Mouse (Mus musculus) midbrain, embryonic 14.5 days (tissue): ENCODE measurements around the gene Trpm1. TPM values are rescaled to one million over a fixed set of nuclear protein-coding genes. Genes with fewer than 3 reads are reported as not detected.

Experiments used
- ATAC-seq: fragments of 200-750 bp; cut with Nextera tagmentation; 2 replicates; pipeline ENCODE4 v1.8.0; 2017; ENCODE audit warnings: moderate number of reproducible peaks, moderate library complexity; ENCODE audit not compliant: low FRiP score, low TSS enrichment
- DNase-seq: peaks from one replicate; pipeline ENCODE4 v3.0.0-alpha.2; 2015
- H3K27ac ChIP-seq: fragments of 300-500 bp; sonication (generic); replicated peaks from 2 replicates; pipeline ENCODE4 v1.5.1; 2014; ENCODE audit warnings: mild to moderate bottlenecking, low read depth, low read length, moderate library complexity
- H3K27me3 ChIP-seq: fragments of 300-500 bp; sonication (generic); 2 replicates; pipeline ENCODE4 v1.6.1; 2014; ENCODE audit warnings: low read length, control low read depth, mixed read lengths; ENCODE audit not compliant: control insufficient read depth, insufficient read depth
- H3K36me3 ChIP-seq: fragments of 300-500 bp; sonication (generic); 2 replicates; pipeline ENCODE4 v1.6.1; 2014; ENCODE audit warnings: low read length, control low read depth; ENCODE audit not compliant: control insufficient read depth, insufficient read depth
- H3K4me1 ChIP-seq: fragments of 300-500 bp; sonication (generic); 2 replicates; pipeline ENCODE4 v1.6.1; 2014; ENCODE audit warnings: mild to moderate bottlenecking, antibody characterized with exemption, low read length, control low read depth; ENCODE audit not compliant: control insufficient read depth, insufficient read depth
- H3K4me2 ChIP-seq: fragments of 300-500 bp; sonication (generic); 2 replicates; pipeline ENCODE4 v1.6.1; 2014; ENCODE audit warnings: mild to moderate bottlenecking, low read length, moderate library complexity
- H3K4me3 ChIP-seq: fragments of 300-500 bp; sonication (generic); replicated peaks from 2 replicates; pipeline ENCODE4 v1.5.1; 2014; ENCODE audit warnings: low read depth, low read length
- H3K9ac ChIP-seq: fragments of 300-500 bp; sonication (generic); replicated peaks from 2 replicates; pipeline ENCODE4 v1.6.1; 2014; ENCODE audit warnings: mild to moderate bottlenecking, low read length, moderate library complexity
- H3K9me3 ChIP-seq: fragments of 300-500 bp; sonication (generic); 2 replicates; pipeline ENCODE4 v1.6.1; 2016; ENCODE audit warnings: low read length, control low read depth, mixed read lengths; ENCODE audit not compliant: control insufficient read depth
- WGBS: fragments of 180-500 bp; shearing (Covaris S2); extraction: QIAGEN DNeasy Blood & Tissue Kit; methylation state at CpG from one replicate; pipeline ENCODE4 v1.1.7; 2014; 5-methylcytosine and 5-hydroxymethylcytosine counted together
- polyA plus RNA-seq: library from polyadenylated mRNA; unstranded; fragments of >200 nt; fragmentation: Nextera tagmentation; extraction: Ambion mirVana; gene quantifications from 2 replicates; pipeline ENCODE4 v1.2.1, GENCODE M21; 2014

The Trpm1 gene
- polyA plus RNA-seq, 1 experiment from 2014 or later: 0.93 TPM

DNA sequence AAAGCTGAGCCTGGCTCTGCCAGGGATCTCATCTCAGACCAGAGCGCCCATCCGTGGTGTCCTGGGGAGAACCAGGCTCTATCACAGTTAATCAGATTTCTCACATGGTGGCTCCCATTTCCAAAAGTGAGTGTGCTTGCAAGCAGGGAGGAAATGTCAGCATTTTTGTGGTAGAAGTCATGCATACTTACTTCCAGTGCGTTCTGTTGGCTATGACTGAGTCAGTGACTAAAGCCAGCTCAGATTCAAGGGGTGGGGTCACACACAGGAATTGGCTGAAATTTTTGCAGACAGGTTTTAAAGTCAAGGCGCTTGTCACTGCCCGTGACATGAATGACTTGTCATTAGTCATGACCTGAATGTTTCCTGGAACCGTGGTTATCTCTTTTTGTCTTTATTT, 123.3 kb downstream of the Trpm1 start:
- Histone ChIP-seq H3K9ac (no peak overlapping the region), H3K27ac (no peak overlapping the region), H3K4me1 (no peaks in the 10 kb centered on the region), H3K36me3 (no peaks in the 10 kb centered on the region), H3K9me3 (no peaks in the 10 kb centered on the region), H3K27me3 (no peaks in the 10 kb centered on the region), H3K4me3 (no peak overlapping the region), H3K4me2 (no peak overlapping the region)
- DNase-seq (no peak), ATAC-seq (no peak)
- 54% methylated on average over 6 of the region's 6 CpGs for WGBS

DNA sequence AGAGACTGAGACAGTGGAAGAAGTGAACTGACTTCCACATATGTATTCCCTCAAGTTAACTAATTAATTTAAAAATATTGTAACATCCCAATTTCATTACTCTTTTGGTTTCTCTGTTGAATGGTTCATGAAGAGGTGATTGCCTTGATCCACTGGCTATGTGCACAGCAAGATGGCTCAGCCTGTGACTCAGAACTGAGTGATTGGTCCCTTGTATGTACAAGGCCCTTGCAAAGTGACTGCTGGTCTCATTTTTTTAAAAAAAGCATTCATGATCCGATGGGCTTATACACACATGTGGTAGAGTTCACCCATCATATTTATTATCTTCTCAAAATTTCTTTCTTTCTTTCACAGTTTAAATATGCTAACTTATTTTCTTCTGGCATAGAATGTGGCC, 124.9 kb downstream of the Trpm1 start:
- Histone ChIP-seq H3K4me2 (no peak overlapping the region), H3K9me3 (no peaks in the 10 kb centered on the region), H3K27me3 (no peaks in the 10 kb centered on the region), H3K4me1 (no peaks in the 10 kb centered on the region), H3K27ac (no peak overlapping the region), H3K4me3 (no peak overlapping the region), H3K9ac (no peak overlapping the region), H3K36me3 (no peaks in the 10 kb centered on the region)
- ATAC-seq (no peak), DNase-seq (no peak)
- 81% methylated on average over 1 of the region's 1 CpGs for WGBS

DNA sequence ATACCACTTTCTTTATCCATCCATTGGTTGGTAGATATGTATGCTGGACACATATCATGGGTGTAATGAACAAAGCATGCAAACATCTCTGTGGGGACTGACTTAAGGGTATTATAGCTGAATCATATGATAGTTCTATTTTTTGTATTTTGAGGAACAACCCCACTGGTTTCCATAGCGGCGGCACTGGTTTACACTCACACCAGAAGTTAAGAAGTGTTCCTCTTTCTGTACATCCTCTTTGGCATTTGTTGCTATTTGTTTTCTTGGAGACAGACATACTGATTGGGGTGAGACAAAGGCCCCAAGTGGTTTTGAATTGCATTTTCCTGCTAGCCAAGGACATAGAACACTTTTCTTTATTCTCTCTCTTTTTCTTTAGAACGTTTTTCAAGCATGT, 125.9 kb downstream of the Trpm1 start:
- Histone ChIP-seq H3K27ac (no peak overlapping the region), H3K4me1 (no peaks in the 10 kb centered on the region), H3K4me3 (no peak overlapping the region), H3K36me3 (no peaks in the 10 kb centered on the region), H3K9ac (no peak overlapping the region), H3K4me2 (no peak overlapping the region), H3K9me3 (no peaks in the 10 kb centered on the region), H3K27me3 (no peaks in the 10 kb centered on the region)
- DNase-seq (no peak), ATAC-seq (no peak)
- 84% methylated on average over 3 of the region's 3 CpGs for WGBS

- DNase-seq (no peak), ATAC-seq (no peak)
- Histone ChIP-seq H3K4me2 (peak overlapping the region; percentile 67), H3K9me3 (no peaks in the 10 kb centered on the region), H3K4me1 (peaks cover 15% of the 10 kb centered on the region; the same call in 1 of the 2 replicates), H3K9ac (peak overlapping the region; percentile 81; the same call in 1 of the 2 replicates), H3K27ac (no peak overlapping the region), H3K4me3 (peak overlapping the region; percentile 90; the same call in 1 of the 2 replicates), H3K27me3 (no peaks in the 10 kb centered on the region), H3K36me3 (no peaks in the 10 kb centered on the region)
These were observed 132.9 kb downstream of the Trpm1 start for GRCm38 (mm10) chr7:64286566-64286965.

DNA sequence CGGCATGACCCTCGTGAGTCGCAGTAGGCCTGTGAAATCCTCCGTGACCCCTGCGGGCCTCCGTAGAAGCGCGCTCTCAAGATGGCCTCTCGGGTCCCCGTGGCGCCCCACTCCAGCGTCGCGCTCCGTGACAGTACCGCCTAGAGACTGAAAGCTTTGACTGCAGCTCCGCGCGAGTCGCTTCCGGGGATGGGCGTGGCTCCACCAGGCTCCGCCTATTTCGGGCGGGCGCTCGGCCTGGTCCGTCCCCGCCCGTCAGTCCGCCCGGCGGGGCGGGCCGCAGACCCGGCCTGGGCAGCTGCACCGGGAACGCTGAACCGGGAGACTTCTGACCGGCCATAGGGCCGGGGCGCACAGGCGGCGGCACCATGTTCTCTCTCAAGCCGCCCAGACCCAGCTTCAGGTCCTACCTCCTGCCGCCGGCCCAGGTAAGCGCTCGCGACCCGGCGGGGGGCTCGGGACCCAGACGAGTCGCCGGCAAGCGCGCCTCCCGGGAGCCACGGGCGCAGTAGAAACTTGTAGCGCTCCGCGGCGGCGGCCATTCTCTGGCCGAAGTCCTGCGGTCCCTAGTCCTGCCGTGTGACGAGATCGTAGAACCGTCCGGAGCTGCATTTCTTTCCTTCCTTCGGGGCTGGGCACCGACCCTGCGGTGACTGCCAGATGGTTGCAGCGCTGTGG, 133.9 kb downstream of the Trpm1 start, which contains the start of gene Mtmr10:
Mtmr10 (plus strand) TSS at position 240 of the 678 bp plus-strand sequence.
- H3K4me2 ChIP-seq: peak within 1 kb of the TSS; percentile 67
- H3K9me3 ChIP-seq: no peaks in the 10 kb centered on the region
- DNase-seq: peak; percentile 98
- peak; percentile 99 for ATAC-seq
- under 1% methylated on average over 77 of the region's 77 CpGs for WGBS
- peak within 1 kb of the TSS; percentile 77 for H3K27ac ChIP-seq
- peak within 1 kb of the TSS; percentile 81 for H3K9ac ChIP-seq
- peak within 1 kb of the TSS; percentile 90 for H3K4me3 ChIP-seq
- H3K4me1 ChIP-seq: peaks cover 15% of the 10 kb centered on the region; the same call in 1 of the 2 replicates
- H3K36me3 ChIP-seq: 0 out of 2 replicates have a peak, but pooled peaks cover 5% of the 10 kb centered on the region
- no peaks in the 10 kb centered on the region for H3K27me3 ChIP-seq

- H3K27ac ChIP-seq: no peak overlapping the region
- H3K4me2 ChIP-seq: no peak overlapping the region
- peaks cover 15% of the 10 kb centered on the region; the same call in 1 of the 2 replicates for H3K4me1 ChIP-seq
- DNase-seq: no peak
- H3K36me3 ChIP-seq: 0 out of 2 replicates have a peak, but pooled peaks cover 5% of the 10 kb centered on the region
- no peak overlapping the region for H3K9ac ChIP-seq
- H3K27me3 ChIP-seq: no peaks in the 10 kb centered on the region
- no peak for ATAC-seq
- 93% methylated on average over 7 of the region's 7 CpGs for WGBS
- no peak overlapping the region for H3K4me3 ChIP-seq
- H3K9me3 ChIP-seq: no peaks in the 10 kb centered on the region
These were observed 135.8 kb downstream of the Trpm1 start for GRCm38 (mm10) chr7:64289416-64289815.

DNA sequence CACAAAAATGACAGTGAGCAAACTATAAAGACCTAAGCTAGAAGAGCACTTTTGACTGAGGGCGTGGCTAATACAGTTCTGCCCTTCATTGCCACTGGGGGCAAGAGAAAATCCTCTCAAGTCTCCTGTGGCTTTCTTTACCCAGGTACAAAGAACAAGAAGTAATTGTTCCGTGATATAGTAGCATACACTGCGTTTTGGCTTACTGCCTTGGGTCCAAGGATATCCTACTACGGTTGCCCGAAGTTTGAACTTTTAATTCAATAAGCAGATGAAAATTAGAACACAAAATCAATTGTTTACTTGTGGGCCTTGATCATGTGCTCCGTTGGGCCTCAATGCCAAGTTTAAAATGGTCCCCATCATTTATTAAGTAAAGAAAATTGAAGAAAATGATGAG, 136.8 kb downstream of the Trpm1 start:
- Histone ChIP-seq H3K4me1 (peaks cover 15% of the 10 kb centered on the region; the same call in 1 of the 2 replicates), H3K27ac (no peak overlapping the region), H3K4me2 (no peak overlapping the region), H3K36me3 (0 out of 2 replicates have a peak, but pooled peaks cover 5% of the 10 kb centered on the region), H3K9ac (no peak overlapping the region), H3K9me3 (no peaks in the 10 kb centered on the region), H3K27me3 (no peaks in the 10 kb centered on the region), H3K4me3 (no peak overlapping the region)
- WGBS: 91% methylated on average over 6 of the region's 6 CpGs
- ATAC-seq: no peak
- no peak for DNase-seq

DNA sequence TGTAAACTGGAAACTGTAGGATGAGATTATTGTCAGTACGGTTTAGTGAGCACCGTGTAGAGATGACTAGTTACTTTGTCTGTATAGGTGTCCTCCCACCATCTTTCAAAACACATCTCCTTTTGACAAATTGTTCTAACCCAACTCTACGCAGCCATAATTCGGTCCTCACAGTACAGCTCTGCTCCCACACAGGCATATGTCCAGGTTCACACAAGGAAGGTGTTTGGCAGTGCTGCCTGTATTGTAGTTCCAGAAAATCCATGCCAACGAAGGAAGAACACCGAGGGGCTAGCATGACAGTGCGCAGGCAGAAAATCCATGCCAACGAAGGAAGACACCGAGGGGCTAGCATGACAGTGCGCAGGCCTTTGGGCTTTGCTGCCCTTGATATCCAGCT, 138.1 kb downstream of the Trpm1 start:
- Histone ChIP-seq H3K4me3 (no peak overlapping the region), H3K36me3 (0 out of 2 replicates have a peak, but pooled peaks cover 5% of the 10 kb centered on the region), H3K27me3 (no peaks in the 10 kb centered on the region), H3K27ac (no peak overlapping the region), H3K9ac (no peak overlapping the region), H3K4me1 (peaks cover 12% of the 10 kb centered on the region; the same call in 1 of the 2 replicates), H3K4me2 (no peak overlapping the region), H3K9me3 (no peaks in the 10 kb centered on the region)
- ATAC-seq (no peak), DNase-seq (no peak)
- WGBS: 95% methylated on average over 10 of the region's 10 CpGs
